Mouse (Mus musculus): ENCODE measurements at regions not wholly inside any gene's neighbourhood (a gene's known extent, or its start where the extent isn't known, plus 50 kb on each side); places are given as distances from the start of the nearest gene placed in this dataset.

DNA sequence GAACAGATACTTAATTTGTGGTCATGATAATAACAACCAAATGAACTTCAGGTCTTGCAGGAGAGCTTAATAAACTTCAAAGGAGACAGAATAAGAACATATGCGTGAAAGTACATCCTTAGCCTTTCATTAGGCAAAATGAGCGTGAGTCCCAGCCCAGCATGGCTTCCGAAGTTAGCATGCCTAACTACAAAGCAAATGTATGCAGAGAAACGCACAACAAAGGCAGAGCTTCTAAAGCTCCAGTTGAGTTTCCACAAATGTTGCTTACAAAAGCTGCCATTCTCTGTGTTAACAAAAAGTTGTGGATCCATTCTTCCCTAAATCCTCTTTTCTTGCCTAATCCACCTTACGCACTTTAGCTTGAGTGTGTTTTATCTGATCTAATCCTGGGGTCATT is 458.7 kb upstream of the Zic4 start:
- TF ChIP-seq TAL1 (conservative IDR thresholded peaks at IDR 0.05; ENCODE audit: low read depth, low read length) = no peak
- TF ChIP-seq CTCF (IDR thresholded peaks at IDR 0.05; ENCODE audit: low read depth, low read length) = no peak
- TF ChIP-seq POLR2AphosphoS5 (IDR thresholded peaks at IDR 0.05; ENCODE audit: insufficient replicate concordance, low read depth, low read length) = no peak
